Comparison of ENCODE assay signal across 8 mouse cellular contexts in genomic region chr11:80518421-80519367, GRCm38 (mm10). TPM values are rescaled to one million over a fixed set of nuclear protein-coding genes. Genes with fewer than 3 reads are reported as not detected.
DNase-seq lines count a peak whose midpoint lies in the region; ATAC-seq and TF ChIP-seq lines count a peak whose summit lies in the region.

No protein-coding gene starts in this region.

- H3K4me2 ChIP-seq in hindbrain, postnatal 0 days (ENCODE audit: low read depth, low read length), result no peak overlapping the region
- H3K4me2 ChIP-seq in midbrain, embryonic 13.5 days (replicated peaks), result peak overlapping the region; percentile 13; the same call in 1 of the 2 replicates

- WGBS in embryonic facial prominence, embryonic 10.5 days, result 46% methylated on average over 9 of the region's 9 CpGs
- WGBS in hindbrain, postnatal 0 days, result 15% methylated on average over 9 of the region's 9 CpGs
- WGBS in midbrain, embryonic 13.5 days, result 14% methylated on average over 9 of the region's 9 CpGs

- TF ChIP-seq CTCF in hindbrain, postnatal 0 days (IDR thresholded peaks at IDR 0.05; ENCODE audit: low read depth), result no peak

- DNase-seq in WW6 (ENCODE audit: low read depth, low spot score), result peak; percentile 59
- peak; percentile 56 for DNase-seq in embryonic facial prominence, embryonic 10.5 days (ENCODE audit: low spot score)
- peak; percentile 94 for DNase-seq in hindbrain, postnatal 0 days (ENCODE audit: low spot score)
- no peak for DNase-seq in spleen, adult 18-20 months
- DNase-seq in heart, adult 11 months, result no peak
- no peak for DNase-seq in B cell, adult 2 months
- DNase-seq in thymus, postnatal 14 days, result no peak

- no peak overlapping the region for H3K4me3 ChIP-seq in embryonic facial prominence, embryonic 10.5 days
- H3K4me3 ChIP-seq in hindbrain, postnatal 0 days (ENCODE audit: low read length), result no peak overlapping the region
- H3K4me3 ChIP-seq in midbrain, embryonic 13.5 days (replicated peaks), result no peak overlapping the region

- no peaks in the 10 kb centered on the region for H3K36me3 ChIP-seq in embryonic facial prominence, embryonic 10.5 days (replicated peaks)
- H3K36me3 ChIP-seq in hindbrain, postnatal 0 days (ENCODE audit: insufficient read depth, low read length), result no peaks in the 10 kb centered on the region
- no peaks in the 10 kb centered on the region for H3K36me3 ChIP-seq in midbrain, embryonic 13.5 days

- peak; percentile 97 for ATAC-seq in hindbrain, postnatal 0 days
- ATAC-seq in midbrain, embryonic 13.5 days, result peak; percentile 98

- H3K9me3 ChIP-seq in embryonic facial prominence, embryonic 10.5 days, result no peaks in the 10 kb centered on the region
- H3K9me3 ChIP-seq in hindbrain, postnatal 0 days (ENCODE audit: low read length), result no peaks in the 10 kb centered on the region
- H3K9me3 ChIP-seq in midbrain, embryonic 13.5 days, result no peaks in the 10 kb centered on the region

- H3K27ac ChIP-seq in embryonic facial prominence, embryonic 10.5 days (replicated peaks), result peak overlapping the region; percentile 48
- H3K27ac ChIP-seq in hindbrain, postnatal 0 days, result peak overlapping the region; percentile 82
- H3K27ac ChIP-seq in midbrain, embryonic 13.5 days, result peak overlapping the region; percentile 93

- peaks cover 3% of the 10 kb centered on the region; the same call in 1 of the 2 replicates for H3K27me3 ChIP-seq in embryonic facial prominence, embryonic 10.5 days (replicated peaks; ENCODE audit: low read depth, poor library complexity, severe bottlenecking)
- H3K27me3 ChIP-seq in hindbrain, postnatal 0 days (ENCODE audit: insufficient read depth, low read length), result no peaks in the 10 kb centered on the region
- H3K27me3 ChIP-seq in midbrain, embryonic 13.5 days, result peaks cover 5% of the 10 kb centered on the region; the same call in 1 of the 2 replicates

- H3K9ac ChIP-seq in hindbrain, postnatal 0 days (replicated peaks; ENCODE audit: low read length), result no peak overlapping the region
- H3K9ac ChIP-seq in midbrain, embryonic 13.5 days (replicated peaks), result peak overlapping the region; percentile 21

- H3K4me1 ChIP-seq in embryonic facial prominence, embryonic 10.5 days, result peaks cover 31% of the 10 kb centered on the region
- peaks cover 18% of the 10 kb centered on the region for H3K4me1 ChIP-seq in hindbrain, postnatal 0 days (ENCODE audit: insufficient read depth, low read length)
- H3K4me1 ChIP-seq in midbrain, embryonic 13.5 days (replicated peaks), result peaks cover 55% of the 10 kb centered on the region

RNA-seq across cellular contexts. Expression of gene Cdk5r1, which starts 41.9 kb away (rescaled TPM):
- 4.1 and 4.8 TPM in 2 replicates for polyA plus RNA-seq in embryonic facial prominence, embryonic 10.5 days (2016; fragmentation: Nextera tagmentation; extraction: Ambion mirVana)
- total RNA-seq in hindbrain, postnatal 0 days (2014; rRNA removed), result 355 and 367 TPM in 2 replicates
- 65.1 and 69.3 TPM in 2 replicates for polyA plus RNA-seq in hindbrain, postnatal 0 days (2015; fragmentation: Nextera tagmentation; extraction: Ambion mirVana)
- 88.3 and 98.6 TPM in 2 replicates for polyA plus RNA-seq in midbrain, embryonic 13.5 days (2015; fragmentation: Nextera tagmentation; extraction: Ambion mirVana)

Comparison
In these comparisons a context has a peak if more than half of its experiments do, and no peak if none do; other contexts are left out.
1. DNase-seq: peak in WW6 (single experiment), embryonic facial prominence, embryonic 10.5 days (single experiment) and hindbrain, postnatal 0 days (single experiment); none in spleen, adult 18-20 months (0 of 2), heart, adult 11 months (single experiment), B cell, adult 2 months (0 of 2) and thymus, postnatal 14 days (single experiment).
2. RNA of gene Cdk5r1, which starts 41.9 kb away (polyA plus RNA-seq): 88.3 to 98.6 TPM in midbrain, embryonic 13.5 days and 65.1 to 69.3 TPM in hindbrain, postnatal 0 days; 4.1 to 4.8 TPM in embryonic facial prominence, embryonic 10.5 days; every median in the first group is over 10 times any median in the second.
3. Peak in every context shown above with its lines, with median percentiles within 50 percentile points of each other: H3K27ac ChIP-seq.